Mouse (Mus musculus) embryo, embryonic 10 days (tissue): ENCODE data around the gene Gatad2a.

Source experiments
- DNase-seq: peaks from one replicate; pipeline ENCODE4 v3.0.0-alpha.2; 2015; ENCODE audit warnings: low spot score

Gene Gatad2a

DNA sequence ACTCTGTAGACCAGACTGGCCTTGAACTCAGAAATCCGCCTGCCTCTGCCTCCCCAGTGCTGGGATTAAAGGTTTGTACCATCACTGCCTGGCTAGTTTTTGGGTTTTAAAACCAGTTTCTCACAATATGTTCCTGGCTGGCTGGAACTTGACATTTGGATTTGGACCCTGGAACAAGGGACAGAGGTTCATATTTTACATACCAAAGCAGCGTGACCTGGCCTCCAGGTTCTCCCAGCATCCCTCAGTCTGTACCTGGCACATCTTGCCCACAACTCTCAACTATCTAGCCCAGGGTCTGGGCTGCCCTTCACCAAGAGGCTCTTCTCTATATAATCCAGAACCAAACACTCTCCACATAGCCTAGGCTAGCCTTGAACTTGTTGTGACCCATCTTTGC lies 96.3 kb downstream of the Gatad2a start:
- DNase-seq: no peak

GRCm38 (mm10) chr8:69897857-69898256 lies 98.3 kb downstream of the Gatad2a start:
- no peak for DNase-seq

DNA sequence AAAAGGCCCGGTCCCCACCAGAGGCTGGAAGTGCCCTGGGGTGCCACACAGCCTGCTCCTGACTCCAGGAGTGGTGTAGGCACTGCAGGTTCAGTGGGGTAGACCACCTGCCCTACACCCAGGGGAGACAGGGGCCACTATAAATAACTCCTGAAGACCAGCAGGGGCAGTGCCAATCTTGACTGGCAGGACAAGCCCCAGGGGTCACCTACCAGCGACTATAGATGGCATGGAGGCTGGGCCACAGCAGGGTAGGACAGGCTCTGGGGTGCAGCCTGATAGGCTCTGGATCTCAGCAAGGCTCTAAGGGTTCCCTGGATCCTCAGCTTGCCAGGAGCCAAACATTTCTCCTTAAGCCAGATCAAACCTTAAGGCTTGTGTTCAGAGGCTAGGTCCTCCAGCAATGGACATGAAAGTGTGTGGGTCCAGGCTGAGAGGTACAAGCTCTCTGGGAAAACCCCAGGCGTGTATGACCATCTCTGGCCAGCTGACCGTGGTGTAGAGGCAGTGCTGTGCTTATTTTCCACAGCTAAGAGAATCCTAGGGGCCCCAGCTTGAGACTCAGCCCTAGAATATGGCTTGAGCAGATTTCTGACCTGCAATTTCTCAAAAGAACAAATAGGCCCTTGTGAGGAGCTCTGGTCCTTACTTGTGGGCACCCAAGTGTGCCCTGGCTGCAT lies 100.3 kb downstream of the Gatad2a start:
- DNase-seq: no peak

DNA sequence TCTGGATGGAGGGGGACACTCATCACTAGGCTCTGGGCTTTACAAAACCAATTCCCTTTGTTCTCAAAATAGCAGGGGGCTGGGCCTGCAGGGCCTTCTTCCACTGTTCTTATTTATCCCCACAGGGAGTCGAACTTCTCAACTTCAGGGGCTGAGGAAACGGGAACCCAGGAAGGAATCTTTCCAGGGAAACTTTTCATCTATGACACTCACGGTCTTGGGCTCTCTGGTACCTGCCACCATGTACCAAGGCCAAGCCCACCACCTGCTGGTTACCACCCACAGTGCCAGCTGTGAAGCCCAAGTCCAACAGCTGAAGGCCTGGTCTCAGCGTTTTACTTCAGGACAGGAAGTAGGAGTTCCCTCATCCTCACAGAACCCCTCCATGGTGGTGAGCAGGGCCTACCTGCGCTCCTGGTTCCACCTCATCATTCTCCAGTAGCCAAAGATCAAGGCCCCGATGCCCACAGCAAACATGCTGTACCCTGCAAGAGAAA lies 101.3 kb downstream of the Gatad2a start:
- no peak for DNase-seq

GRCm38 (mm10) chr8:69893863-69894262 lies 102.3 kb downstream of the Gatad2a start:
- DNase-seq: peak; percentile 84

DNA sequence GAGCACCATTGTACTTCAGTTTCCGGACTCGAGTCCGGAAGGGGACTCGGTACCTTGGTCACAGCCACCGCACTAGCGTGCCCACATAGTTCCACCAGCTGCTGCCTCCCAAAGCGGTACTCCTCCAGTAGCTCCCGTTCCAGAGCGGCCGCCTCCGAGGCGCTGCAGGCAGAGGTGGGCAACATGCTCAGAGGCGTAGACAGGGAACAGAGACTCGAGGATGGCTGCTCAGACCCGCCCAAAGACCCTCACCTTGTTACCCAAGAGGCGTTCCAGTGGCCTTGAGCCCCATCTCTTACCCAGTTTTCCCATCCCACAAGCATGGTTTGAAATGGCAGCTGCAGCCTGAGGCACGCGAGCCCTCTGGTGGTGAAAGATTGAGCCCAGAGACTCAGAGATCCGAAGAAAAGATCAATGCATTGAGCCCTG lies 105.4 kb downstream of the Gatad2a start:
- DNase-seq: peak; percentile 84

DNA sequence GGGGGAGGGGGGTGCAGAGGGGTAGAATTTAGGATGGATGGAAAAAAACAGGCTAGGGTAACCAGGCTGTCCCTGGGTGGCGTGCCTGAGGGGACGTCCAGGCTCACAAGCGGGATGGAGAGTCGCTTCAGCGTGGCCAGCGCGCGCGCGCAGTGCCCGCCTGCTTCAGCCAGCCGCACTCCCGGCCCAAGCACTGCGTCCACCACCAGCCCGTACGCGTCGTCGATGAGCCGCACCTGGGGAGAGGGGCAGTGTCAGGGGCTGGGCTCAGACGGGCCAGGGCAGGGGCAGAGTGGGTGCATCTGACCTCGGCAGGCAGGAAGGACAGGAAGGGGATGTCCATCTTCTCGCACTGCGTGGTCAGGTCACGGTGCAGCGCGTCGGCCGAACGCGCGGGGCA lies 107.3 kb downstream of the Gatad2a start:
- no peak for DNase-seq

GRCm38 (mm10) chr8:69888244-69888866 lies 107.8 kb downstream of the Gatad2a start:
- no peak for DNase-seq

- no peak for DNase-seq
Measured at GRCm38 (mm10) chr8:69887289-69888243, 108.6 kb downstream of the Gatad2a start, which contains the start of gene Cilp2. TSS of gene Cilp2 (minus strand) at chr8:69887687.

GRCm38 (mm10) chr8:69884141-69884540 lies 112.0 kb downstream of the Gatad2a start:
- DNase-seq: no peak

DNA sequence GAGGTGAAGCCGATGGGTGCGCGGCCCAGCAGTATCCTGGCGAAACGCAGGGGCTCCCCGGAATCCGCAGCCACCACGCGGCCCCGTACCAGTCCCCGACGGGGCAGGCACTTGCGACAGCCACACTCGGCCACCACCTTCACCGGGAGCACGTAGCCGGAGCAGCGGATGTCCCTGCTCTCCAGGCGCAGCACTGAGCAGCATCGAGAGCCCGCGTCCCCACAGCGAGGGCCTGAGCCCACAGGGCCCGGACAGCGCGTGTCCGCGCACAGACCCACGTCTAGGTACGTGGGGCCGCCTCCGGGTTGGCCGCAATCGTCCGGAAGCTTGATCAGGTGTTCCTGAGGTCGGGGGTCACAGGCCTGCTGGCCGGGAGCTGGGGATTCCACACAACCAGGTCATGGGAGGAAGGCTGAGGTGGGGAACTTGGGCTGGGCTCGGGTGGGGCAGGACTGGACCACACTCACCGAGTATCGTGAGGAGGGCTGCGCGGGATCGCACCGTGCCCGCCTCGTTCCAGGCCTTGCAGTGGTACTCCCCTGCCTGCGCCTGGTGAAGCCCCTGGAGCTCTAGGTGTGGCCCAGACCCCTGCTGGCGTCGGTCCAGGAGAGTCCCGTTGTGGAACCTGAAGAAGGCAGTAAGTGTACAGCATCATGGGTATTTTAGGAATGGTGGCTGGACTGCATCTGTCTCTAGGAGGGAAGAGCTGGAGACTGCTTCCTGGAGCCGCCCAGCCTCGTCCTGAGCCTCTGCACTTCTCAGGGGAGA lies 113.2 kb downstream of the Gatad2a start:
- DNase-seq: no peak

DNA sequence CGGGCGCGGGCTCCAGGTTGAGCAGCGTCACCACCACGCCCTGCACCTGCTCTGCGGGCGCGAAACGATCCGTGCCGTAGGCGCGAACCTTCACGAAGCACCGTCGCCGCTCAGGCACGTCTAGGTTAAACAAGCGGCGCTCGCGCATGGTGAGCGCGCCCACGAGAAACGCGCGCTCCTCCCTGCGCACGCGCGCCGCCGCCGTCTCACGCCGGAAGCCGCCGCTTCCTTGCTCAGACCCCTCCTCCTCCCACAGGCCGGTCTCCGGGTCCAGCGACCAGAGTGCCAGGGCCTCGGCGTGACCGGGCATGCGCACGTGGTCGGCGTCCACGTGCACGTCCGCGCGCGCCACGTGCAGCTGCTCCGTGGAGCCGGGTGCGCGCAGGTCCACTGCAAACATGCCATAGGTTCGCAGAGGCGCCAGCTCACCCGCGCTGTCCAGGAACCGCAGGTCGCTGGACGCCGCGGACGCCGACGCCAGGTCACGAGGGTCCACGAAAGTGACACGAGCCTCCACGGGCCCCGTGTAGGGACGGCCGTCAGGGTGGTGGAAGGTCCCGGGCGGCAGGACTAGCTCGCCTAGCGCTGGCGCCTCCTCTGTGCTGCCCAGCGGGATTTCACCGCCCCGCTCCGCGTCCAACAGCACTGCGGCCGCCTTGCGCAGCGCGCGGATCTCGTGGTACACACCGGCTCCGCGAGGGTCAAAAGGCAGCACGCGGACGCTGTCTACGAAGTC lies 114.0 kb downstream of the Gatad2a start:
- DNase-seq: peak; percentile 73

DNA sequence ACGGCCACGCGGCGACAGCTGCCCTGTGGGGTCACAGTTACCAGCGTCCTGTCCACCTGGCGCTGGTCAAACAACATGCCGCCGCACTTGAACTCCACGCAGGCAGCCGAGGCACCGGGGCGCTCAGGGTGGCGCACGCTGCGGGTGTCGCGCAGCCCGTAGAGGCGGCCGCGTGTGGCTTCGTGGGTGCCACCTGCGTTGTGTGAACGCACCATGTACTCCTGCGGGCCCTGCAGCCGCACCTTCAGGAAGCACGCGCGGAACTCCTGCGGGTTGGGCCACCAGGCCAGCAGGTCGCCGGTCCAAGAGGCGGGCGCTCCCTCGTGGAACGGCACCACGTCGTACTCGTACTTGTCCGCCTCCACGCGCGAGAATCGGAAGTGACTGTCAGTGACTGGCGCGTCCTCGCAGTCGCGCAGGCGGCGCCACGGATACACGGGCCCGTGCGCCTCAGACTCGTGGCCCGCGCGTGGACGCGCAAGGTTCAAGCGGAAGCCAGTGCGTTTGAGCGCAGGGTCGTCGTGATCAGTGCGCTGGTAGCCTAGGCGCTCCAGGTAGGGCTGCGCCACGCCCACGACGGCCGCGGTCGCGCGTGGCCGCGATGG lies 114.8 kb downstream of the Gatad2a start:
- DNase-seq: no peak

- no peak for DNase-seq
Measured at GRCm38 (mm10) chr8:69880841-69881240, 115.3 kb downstream of the Gatad2a start.

- DNase-seq: no peak
Measured at GRCm38 (mm10) chr8:69879678-69880077, 116.5 kb downstream of the Gatad2a start.

GRCm38 (mm10) chr8:69877992-69878391 lies 118.2 kb downstream of the Gatad2a start:
- no peak for DNase-seq

DNA sequence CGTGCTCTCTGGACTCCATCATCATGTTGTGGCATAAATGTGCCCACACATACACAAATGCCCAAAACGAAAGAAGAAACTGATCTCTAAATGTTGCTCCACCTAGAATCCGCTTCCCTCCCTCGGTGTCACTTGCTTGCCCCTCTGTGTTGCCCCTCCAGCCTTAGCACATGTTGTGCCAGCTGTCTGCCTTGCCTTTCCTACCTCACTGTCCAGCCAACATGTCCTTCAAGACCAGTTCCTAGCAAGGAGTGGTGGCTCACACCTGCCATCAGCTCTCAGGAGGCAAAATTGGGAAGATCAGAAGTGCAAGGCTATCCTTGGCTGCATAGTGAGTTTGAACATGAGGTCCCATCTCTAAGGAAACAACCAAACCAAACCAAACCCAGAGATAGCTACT lies 118.8 kb downstream of the Gatad2a start:
- no peak for DNase-seq

DNA sequence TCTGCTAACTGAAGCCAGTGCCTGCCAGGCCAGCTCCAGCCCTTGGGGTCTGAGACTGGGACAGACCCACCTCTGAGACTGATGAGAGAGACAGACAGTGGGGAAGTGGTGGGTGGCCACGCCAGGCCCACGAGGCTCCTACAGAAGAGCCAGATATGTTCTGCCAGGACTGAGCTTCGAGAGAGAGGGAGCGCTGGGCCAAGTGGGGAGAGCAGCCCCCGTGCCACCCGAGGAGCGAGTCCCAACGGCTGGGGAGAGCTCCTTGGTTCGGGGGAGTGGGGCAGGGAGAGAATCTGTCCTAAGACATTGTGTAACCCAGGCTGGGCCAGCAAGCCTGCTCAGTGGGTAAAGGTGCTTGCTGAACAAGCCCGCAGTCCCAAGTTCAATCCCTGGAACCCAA lies 119.2 kb downstream of the Gatad2a start:
- no peak for DNase-seq

- no peak for DNase-seq
Measured at GRCm38 (mm10) chr8:69876097-69876496, 120.1 kb downstream of the Gatad2a start.

DNA sequence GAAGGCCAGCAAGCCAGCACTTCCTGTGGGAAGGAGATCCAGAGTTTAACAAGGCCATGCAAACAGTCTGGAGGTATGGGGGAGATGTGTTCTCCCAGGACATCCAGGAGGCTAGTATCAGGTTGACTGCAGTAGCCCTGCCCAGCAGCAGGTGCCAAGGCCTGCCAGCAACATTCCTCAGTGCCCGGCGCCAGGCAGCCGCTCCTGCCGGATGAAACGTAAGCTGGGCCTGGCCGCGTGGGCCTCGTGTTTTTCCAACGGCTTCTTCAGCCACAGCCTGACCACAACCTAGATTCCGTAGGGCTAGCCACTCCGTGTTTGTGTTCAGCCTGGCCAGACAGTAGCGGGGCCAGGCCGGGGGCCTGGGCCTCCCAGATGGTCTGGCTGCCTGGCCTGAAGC lies 121.5 kb downstream of the Gatad2a start:
- DNase-seq: no peak

DNA sequence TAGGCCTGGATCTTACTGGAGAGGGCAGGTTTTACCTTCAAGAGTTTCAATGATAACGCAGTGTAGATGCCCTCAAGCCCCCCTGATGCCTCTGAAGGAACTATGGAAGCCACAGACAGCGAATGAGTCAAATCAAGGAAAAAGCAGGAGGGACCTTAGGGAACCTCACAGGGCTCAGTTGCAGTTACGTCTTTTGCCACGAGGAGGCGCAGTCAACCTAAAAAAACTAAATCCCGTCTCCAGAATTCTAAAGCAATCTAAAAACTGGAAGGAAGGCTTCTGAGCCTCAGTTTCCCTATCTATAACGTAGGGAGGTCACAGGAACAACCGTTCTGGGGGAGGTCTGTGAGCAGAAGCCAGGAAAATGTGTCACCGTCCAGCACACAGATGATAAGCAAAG lies 122.0 kb downstream of the Gatad2a start:
- DNase-seq: peak; percentile 77
